Mouse (Mus musculus) testis, adult 2 months (tissue): ENCODE data around the gene Bri3. TPM values are rescaled to one million over a fixed set of nuclear protein-coding genes. Genes with fewer than 3 reads are reported as not detected.

Source experiments
- H3K27ac ChIP-seq: fragments of 200-500 bp; 2 replicates; pipeline ENCODE4 v1.5.1; 2012; ENCODE audit warnings: low read depth, low read length; ENCODE audit not compliant: control insufficient read depth, insufficient read depth
- H3K27me3 ChIP-seq: fragments of 200-500 bp; 2 replicates; pipeline ENCODE4 v1.6.1; 2012; ENCODE audit warnings: mild to moderate bottlenecking, low read length, moderate library complexity; ENCODE audit not compliant: control insufficient read depth, insufficient read depth
- H3K36me3 ChIP-seq: fragments of 200-500 bp; 2 replicates; pipeline ENCODE4 v1.6.1; 2012; ENCODE audit warnings: mild to moderate bottlenecking, low read length; ENCODE audit not compliant: control insufficient read depth, insufficient read depth
- H3K4me1 ChIP-seq: fragments of 200-500 bp; 2 replicates; pipeline ENCODE4 v1.6.1; 2012; ENCODE audit warnings: low read length; ENCODE audit not compliant: control insufficient read depth, insufficient read depth
- H3K4me3 ChIP-seq: fragments of 200-500 bp; 2 replicates; pipeline ENCODE4 v1.5.1; 2012; ENCODE audit warnings: low read depth, mild to moderate bottlenecking, low read length, moderate library complexity, mixed read lengths; ENCODE audit not compliant: control insufficient read depth
- CTCF ChIP-seq: fragments of 200-500 bp; IDR thresholded peaks from 2 replicates; pipeline ENCODE4 v1.5.1; 2012; ENCODE audit warnings: low read depth, mild to moderate bottlenecking, inconsistent platforms, low read length, moderate library complexity; ENCODE audit not compliant: control insufficient read depth, insufficient read depth, insufficient replicate concordance
- POLR2A ChIP-seq: fragments of 200-500 bp; IDR thresholded peaks from 2 replicates; pipeline ENCODE4 v1.6.1; 2012; ENCODE audit warnings: low read depth, mild to moderate bottlenecking, inconsistent platforms, low read length, moderate library complexity; ENCODE audit not compliant: control insufficient read depth
- polyA plus RNA-seq: library from polyadenylated mRNA; depleted of rRNA; stranded (reverse); fragments of >200 nt; gene quantifications from 2 replicates; pipeline ENCODE4 v1.2.3, GENCODE M21; 2012

Gene Bri3
- polyA plus RNA-seq, 1 experiment = 174 TPM

- Histone ChIP-seq H3K27ac (no peak overlapping the region), H3K4me3 (no peak overlapping the region), H3K4me1 (no peaks in the 10 kb centered on the region), H3K36me3 (no peaks in the 10 kb centered on the region), H3K27me3 (no peaks in the 10 kb centered on the region)
- TF ChIP-seq POLR2A (no peak), CTCF (no peak)
Measured at GRCm38 (mm10) chr5:144274904-144275303, 30.7 kb downstream of the Bri3 start.

GRCm38 (mm10) chr5:144276898-144277630 is 32.8 kb downstream of the Bri3 start:
- Histone ChIP-seq H3K4me3 (no peak overlapping the region), H3K27ac (no peak overlapping the region), H3K4me1 (no peaks in the 10 kb centered on the region), H3K36me3 (no peaks in the 10 kb centered on the region), H3K27me3 (no peaks in the 10 kb centered on the region)
- no peak for TF ChIP-seq POLR2A
- no peak for TF ChIP-seq CTCF

GRCm38 (mm10) chr5:144278374-144278960 is 34.2 kb downstream of the Bri3 start:
- Histone ChIP-seq H3K4me3 (no peak overlapping the region), H3K36me3 (no peaks in the 10 kb centered on the region), H3K4me1 (no peaks in the 10 kb centered on the region), H3K27ac (no peak overlapping the region), H3K27me3 (no peaks in the 10 kb centered on the region)
- TF ChIP-seq CTCF (no peak), POLR2A (no peak)

GRCm38 (mm10) chr5:144279081-144279541 is 34.9 kb downstream of the Bri3 start:
- Histone ChIP-seq H3K27me3 (no peaks in the 10 kb centered on the region), H3K4me3 (no peak overlapping the region), H3K27ac (no peak overlapping the region), H3K4me1 (no peaks in the 10 kb centered on the region), H3K36me3 (no peaks in the 10 kb centered on the region)
- TF ChIP-seq POLR2A (no peak), CTCF (no peak)

GRCm38 (mm10) chr5:144279926-144280325 is 35.7 kb downstream of the Bri3 start:
- no peak overlapping the region for H3K27ac ChIP-seq
- TF ChIP-seq POLR2A (no peak), CTCF (no peak)
- no peaks in the 10 kb centered on the region for H3K36me3 ChIP-seq

GRCm38 (mm10) chr5:144282470-144283260 is 38.4 kb downstream of the Bri3 start:
- Histone ChIP-seq H3K4me1 (no peaks in the 10 kb centered on the region), H3K4me3 (no peak overlapping the region), H3K36me3 (no peaks in the 10 kb centered on the region), H3K27me3 (no peaks in the 10 kb centered on the region), H3K27ac (no peak overlapping the region)
- TF ChIP-seq POLR2A (no peak), CTCF (no peak)

More at GRCm38 (mm10) chr5:144279926-144280325, 35.7 kb downstream of the Bri3 start:
- H3K4me1 ChIP-seq = no peaks in the 10 kb centered on the region
- H3K27me3 ChIP-seq = no peaks in the 10 kb centered on the region
- no peak overlapping the region for H3K4me3 ChIP-seq

- Histone ChIP-seq H3K27ac (no peak overlapping the region), H3K36me3 (no peaks in the 10 kb centered on the region), H3K4me3 (no peak overlapping the region), H3K4me1 (no peaks in the 10 kb centered on the region; the same call in 1 of the 2 replicates), H3K27me3 (no peaks in the 10 kb centered on the region)
- TF ChIP-seq CTCF (no peak), POLR2A (no peak)
Measured at GRCm38 (mm10) chr5:144283551-144284031, 39.4 kb downstream of the Bri3 start.
